Mouse (Mus musculus) erythroblast, embryonic 14.5 days (primary cell): ENCODE data around the gene Tex2.

Experiments
- GATA1 ChIP-seq: IDR thresholded peaks from 2 replicates; pipeline ENCODE4 v1.6.1; 2012; ENCODE audit warnings: low read length, inconsistent platforms, mixed read lengths
- TAL1 ChIP-seq: IDR thresholded peaks from 3 replicates; pipeline ENCODE4 v1.6.1; 2012; ENCODE audit warnings: low read length, inconsistent platforms, mixed read lengths

DNA sequence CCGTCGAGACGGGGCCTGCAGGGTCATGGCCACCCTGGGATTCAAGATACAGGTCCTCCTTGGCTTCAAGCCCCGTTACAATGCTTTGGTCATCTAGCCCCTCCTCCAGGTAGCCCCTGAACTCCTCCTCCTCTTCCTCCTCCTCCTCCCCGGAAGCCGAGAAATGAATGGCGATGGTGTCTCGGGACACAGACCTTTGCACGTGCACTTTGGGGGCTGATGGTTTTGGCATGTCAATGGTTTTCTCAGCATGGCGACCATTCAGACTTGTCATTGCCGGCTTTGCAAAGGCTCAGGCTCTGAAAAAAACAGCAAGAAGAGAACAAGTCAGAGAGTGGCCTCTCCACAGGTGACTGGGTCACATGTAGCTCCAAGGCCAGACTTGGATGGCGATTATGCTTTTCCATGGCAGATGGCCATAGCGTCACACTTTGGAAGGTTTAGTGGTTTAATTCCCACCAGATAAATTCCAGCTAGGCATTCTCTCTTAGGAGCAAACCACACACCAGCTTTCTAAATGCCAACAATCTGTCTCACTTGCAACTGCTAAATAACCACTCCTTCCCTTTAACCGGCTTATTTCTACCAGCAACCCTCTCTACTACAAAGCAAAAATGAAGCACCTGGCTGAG is 44.8 kb downstream of the Tex2 start:
- TF ChIP-seq TAL1 = no peak
- TF ChIP-seq GATA1 = no peak
